Mouse (Mus musculus): ENCODE measurements around the gene Sla2.
A peak's percentile ranks its signal among the peaks of the same experiment; 100 is the strongest.
"Not testable (repeated sequence)": the region's sequence is repeated elsewhere in the genome, so short reads cannot be mapped to it uniquely, and the experiment has no call there.

Gene Sla2

GRCm38 (mm10) chr2:156887017-156887416 is at the start of gene Sla2:
Gene Sla2, minus strand, starts transcription at chr2:156887192.
- DNase-seq, result no peak

GRCm38 (mm10) chr2:156935005-156935404 is 48.0 kb upstream of the Sla2 start:
- DNase-seq, result no peak

GRCm38 (mm10) chr2:156933426-156933825 is 46.4 kb upstream of the Sla2 start:
- peak; percentile 9 for DNase-seq

GRCm38 (mm10) chr2:156931421-156931820 is 44.4 kb upstream of the Sla2 start:
- DNase-seq, result no peak

- DNase-seq, result peak; percentile 11
Measured at GRCm38 (mm10) chr2:156930549-156930948, 43.6 kb upstream of the Sla2 start.

- DNase-seq, result no peak
Measured at GRCm38 (mm10) chr2:156929519-156930120, 42.6 kb upstream of the Sla2 start.

GRCm38 (mm10) chr2:156928606-156929005 is 41.6 kb upstream of the Sla2 start:
- DNase-seq, result no peak

- no peak for DNase-seq
Measured at GRCm38 (mm10) chr2:156927663-156928062, 40.7 kb upstream of the Sla2 start.

- not testable (repeated sequence) for DNase-seq
Measured at GRCm38 (mm10) chr2:156925611-156926010, 38.6 kb upstream of the Sla2 start.

GRCm38 (mm10) chr2:156925075-156925474 is 38.1 kb upstream of the Sla2 start:
- DNase-seq, result not testable (repeated sequence)

GRCm38 (mm10) chr2:156924210-156924898 is 37.4 kb upstream of the Sla2 start:
- no peak for DNase-seq

- DNase-seq, result no peak
Measured at GRCm38 (mm10) chr2:156923057-156923456, 36.1 kb upstream of the Sla2 start.

GRCm38 (mm10) chr2:156919796-156920195 is 32.8 kb upstream of the Sla2 start:
- DNase-seq, result no peak

- not testable (repeated sequence) for DNase-seq
Measured at GRCm38 (mm10) chr2:156919191-156919590, 32.2 kb upstream of the Sla2 start.

- DNase-seq, result no peak
Measured at GRCm38 (mm10) chr2:156918562-156918961, 31.6 kb upstream of the Sla2 start.

GRCm38 (mm10) chr2:156916419-156917125 is 29.6 kb upstream of the Sla2 start:
- no peak for DNase-seq

- no peak for DNase-seq
Measured at GRCm38 (mm10) chr2:156915559-156915958, 28.6 kb upstream of the Sla2 start.

GRCm38 (mm10) chr2:156913191-156913590 is 26.2 kb upstream of the Sla2 start:
- DNase-seq, result no peak

- DNase-seq, result not testable (repeated sequence)
Measured at GRCm38 (mm10) chr2:156905931-156906330, 18.9 kb upstream of the Sla2 start.

GRCm38 (mm10) chr2:156904976-156905717 is 18.2 kb upstream of the Sla2 start:
- DNase-seq, result peak; percentile 86

GRCm38 (mm10) chr2:156903367-156903766 is 16.4 kb upstream of the Sla2 start:
- no peak for DNase-seq

- not testable (repeated sequence) for DNase-seq
Measured at GRCm38 (mm10) chr2:156902411-156902810, 15.4 kb upstream of the Sla2 start.

GRCm38 (mm10) chr2:156901883-156902282 is 14.9 kb upstream of the Sla2 start:
- no peak for DNase-seq
